Mouse (Mus musculus) lung, embryonic 15.5 days (tissue): ENCODE measurements around the gene Myh7b. TPM values are rescaled to one million over a fixed set of nuclear protein-coding genes. Genes with fewer than 3 reads are reported as not detected.
"Not testable (repeated sequence)": the region's sequence is repeated elsewhere in the genome, so short reads cannot be mapped to it uniquely, and the experiment has no call there.

ENCODE experiments used
- ATAC-seq: fragments of 200-750 bp; cut with Nextera tagmentation; 2 replicates; pipeline ENCODE4 v1.8.0; 2017; ENCODE audit warnings: moderate number of reproducible peaks, borderline replicate concordance; ENCODE audit not compliant: low FRiP score, low TSS enrichment; ENCODE audit errors: extremely low read depth
- H3K27ac ChIP-seq: fragments of 300-500 bp; sonication (generic); 2 replicates; pipeline ENCODE4 v1.5.1; 2015; ENCODE audit warnings: moderate library complexity, mild to moderate bottlenecking, inconsistent platforms
- H3K27me3 ChIP-seq: fragments of 300-500 bp; sonication (generic); 2 replicates; pipeline ENCODE4 v1.6.1; 2015; ENCODE audit warnings: inconsistent platforms
- H3K36me3 ChIP-seq: fragments of 300-500 bp; sonication (generic); 2 replicates; pipeline ENCODE4 v1.6.1; 2015; ENCODE audit warnings: inconsistent platforms
- H3K4me1 ChIP-seq: fragments of 300-500 bp; sonication (generic); 2 replicates; pipeline ENCODE4 v1.6.1; 2015; ENCODE audit warnings: inconsistent platforms
- H3K4me2 ChIP-seq: fragments of 300-500 bp; sonication (generic); 2 replicates; pipeline ENCODE4 v1.6.1; 2015; ENCODE audit warnings: inconsistent platforms, mild to moderate bottlenecking, moderate library complexity
- H3K4me3 ChIP-seq: fragments of 300-500 bp; sonication (generic); 2 replicates; pipeline ENCODE4 v1.5.1; 2015; ENCODE audit warnings: mild to moderate bottlenecking, inconsistent platforms
- H3K9ac ChIP-seq: fragments of 300-500 bp; sonication (generic); 2 replicates; pipeline ENCODE4 v1.6.1; 2015; ENCODE audit warnings: inconsistent platforms
- H3K9me3 ChIP-seq: fragments of 300-500 bp; sonication (generic); 2 replicates; pipeline ENCODE4 v1.6.1; 2016; ENCODE audit warnings: inconsistent platforms
- WGBS: fragments of 180-500 bp; shearing (Covaris S2); methylation state at CpG from one replicate; pipeline ENCODE4 v1.1.7; 2015; 5-methylcytosine and 5-hydroxymethylcytosine counted together
- polyA plus RNA-seq: library from polyadenylated mRNA; unstranded; fragments of >200 nt; fragmentation: Nextera tagmentation; extraction: Ambion mirVana; gene quantifications from 2 replicates; pipeline ENCODE4 v1.2.1, GENCODE M21; 2015

Gene Myh7b
- polyA plus RNA-seq, 1 experiment from 2014 or later = 0.85 TPM

- H3K4me3 ChIP-seq, H3K9ac ChIP-seq, H3K36me3 ChIP-seq, H3K4me1 ChIP-seq, ATAC-seq, H3K27ac ChIP-seq, H3K27me3 ChIP-seq, H3K9me3 ChIP-seq, H3K4me2 ChIP-seq: not testable (repeated sequence)
- 65% methylated on average over 4 of the region's 4 CpGs for WGBS
Measured at GRCm38 (mm10) chr2:155605236-155605589, 5.8 kb upstream of the Myh7b start.

- H3K4me3 ChIP-seq = no peak overlapping the region
- WGBS = 77% methylated on average over 4 of the region's 4 CpGs
- no peak overlapping the region for H3K27ac ChIP-seq
- no peaks in the 10 kb centered on the region for H3K36me3 ChIP-seq
- H3K9ac ChIP-seq = no peak overlapping the region
- no peak for ATAC-seq
- H3K27me3 ChIP-seq = no peaks in the 10 kb centered on the region
- no peak overlapping the region for H3K4me2 ChIP-seq
- H3K9me3 ChIP-seq = no peaks in the 10 kb centered on the region
- H3K4me1 ChIP-seq = no peaks in the 10 kb centered on the region
Measured at GRCm38 (mm10) chr2:155606360-155606759, 4.7 kb upstream of the Myh7b start.

- H3K4me3 ChIP-seq = no peak overlapping the region
- no peak for ATAC-seq
- no peaks in the 10 kb centered on the region for H3K9me3 ChIP-seq
- no peaks in the 10 kb centered on the region for H3K36me3 ChIP-seq
- H3K27me3 ChIP-seq = peaks cover 6% of the 10 kb centered on the region; the same call in 1 of the 2 replicates
- WGBS = 79% methylated on average over 9 of the region's 9 CpGs
- H3K4me2 ChIP-seq = no peak overlapping the region
- H3K4me1 ChIP-seq = peaks cover 9% of the 10 kb centered on the region; the same call in 1 of the 2 replicates
- H3K9ac ChIP-seq = no peak overlapping the region
- H3K27ac ChIP-seq = no peak overlapping the region
Measured at GRCm38 (mm10) chr2:155611834-155612550, 980 bp downstream of the Myh7b start.

- Histone ChIP-seq H3K4me1 (peaks cover 9% of the 10 kb centered on the region; the same call in 1 of the 2 replicates), H3K36me3 (no peaks in the 10 kb centered on the region), H3K27me3 (peaks cover 6% of the 10 kb centered on the region; the same call in 1 of the 2 replicates), H3K4me2 (peak overlapping the region; percentile 50), H3K4me3 (peak overlapping the region; percentile 22), H3K9ac (no peak overlapping the region), H3K27ac (no peak overlapping the region), H3K9me3 (no peaks in the 10 kb centered on the region)
- WGBS = 4% methylated on average over 20 of the region's 20 CpGs
- peak; percentile 90 for ATAC-seq
Measured at GRCm38 (mm10) chr2:155613326-155613755, 2.3 kb downstream of the Myh7b start.

- Histone ChIP-seq H3K9me3 (no peaks in the 10 kb centered on the region), H3K27ac (no peak overlapping the region), H3K4me1 (peaks cover 9% of the 10 kb centered on the region; the same call in 1 of the 2 replicates), H3K9ac (no peak overlapping the region), H3K27me3 (peaks cover 6% of the 10 kb centered on the region; the same call in 1 of the 2 replicates), H3K36me3 (no peaks in the 10 kb centered on the region), H3K4me3 (no peak overlapping the region; the same call in 1 of the 2 replicates), H3K4me2 (peak overlapping the region; percentile 50)
- 59% methylated on average over 8 of the region's 8 CpGs for WGBS
- ATAC-seq = no peak
Measured at GRCm38 (mm10) chr2:155613953-155614352, 2.9 kb downstream of the Myh7b start.

- WGBS = 47% methylated on average over 6 of the region's 6 CpGs
- no peak overlapping the region for H3K9ac ChIP-seq
- H3K4me2 ChIP-seq = no peak overlapping the region
- ATAC-seq = no peak
- no peak overlapping the region for H3K27ac ChIP-seq
- no peaks in the 10 kb centered on the region for H3K36me3 ChIP-seq
- H3K4me1 ChIP-seq = peaks cover 9% of the 10 kb centered on the region; the same call in 1 of the 2 replicates
- no peaks in the 10 kb centered on the region for H3K9me3 ChIP-seq
- H3K4me3 ChIP-seq = no peak overlapping the region
- H3K27me3 ChIP-seq = peaks cover 15% of the 10 kb centered on the region
Measured at GRCm38 (mm10) chr2:155616971-155617370, 6.0 kb downstream of the Myh7b start.

- Histone ChIP-seq H3K9me3 (no peaks in the 10 kb centered on the region), H3K4me2 (no peak overlapping the region), H3K4me1 (no peaks in the 10 kb centered on the region), H3K4me3 (no peak overlapping the region), H3K36me3 (no peaks in the 10 kb centered on the region), H3K27me3 (peaks cover 23% of the 10 kb centered on the region), H3K9ac (no peak overlapping the region), H3K27ac (no peak overlapping the region)
- peak; percentile 51; the same call in 1 of the 2 replicates for ATAC-seq
- 13% methylated on average over 8 of the region's 8 CpGs for WGBS
Measured at GRCm38 (mm10) chr2:155619817-155620216, 8.8 kb downstream of the Myh7b start.

GRCm38 (mm10) chr2:155622606-155623005, 11.6 kb downstream of the Myh7b start:
- H3K27ac ChIP-seq = no peak overlapping the region
- H3K9ac ChIP-seq = no peak overlapping the region
- no peak overlapping the region for H3K4me2 ChIP-seq
- no peaks in the 10 kb centered on the region for H3K4me1 ChIP-seq
- H3K27me3 ChIP-seq = peaks cover 40% of the 10 kb centered on the region
- no peaks in the 10 kb centered on the region for H3K9me3 ChIP-seq
- no peak for ATAC-seq
- no peak overlapping the region for H3K4me3 ChIP-seq
- WGBS = 26% methylated on average over 11 of the region's 11 CpGs
- H3K36me3 ChIP-seq = no peaks in the 10 kb centered on the region

GRCm38 (mm10) chr2:155623996-155624395, 13.0 kb downstream of the Myh7b start:
- no peak overlapping the region for H3K4me3 ChIP-seq
- ATAC-seq = no peak
- WGBS = 66% methylated on average over 6 of the region's 6 CpGs
- no peak overlapping the region for H3K27ac ChIP-seq
- peaks cover 2% of the 10 kb centered on the region; the same call in 1 of the 2 replicates for H3K4me1 ChIP-seq
- no peak overlapping the region for H3K9ac ChIP-seq
- H3K9me3 ChIP-seq = no peaks in the 10 kb centered on the region
- no peak overlapping the region for H3K4me2 ChIP-seq
- peaks cover 53% of the 10 kb centered on the region for H3K27me3 ChIP-seq
- no peaks in the 10 kb centered on the region for H3K36me3 ChIP-seq

- H3K9ac ChIP-seq = no peak overlapping the region
- no peak for ATAC-seq
- peaks cover 8% of the 10 kb centered on the region for H3K4me1 ChIP-seq
- no peaks in the 10 kb centered on the region for H3K36me3 ChIP-seq
- H3K27me3 ChIP-seq = peaks cover 61% of the 10 kb centered on the region
- no peak overlapping the region for H3K27ac ChIP-seq
- H3K9me3 ChIP-seq = no peaks in the 10 kb centered on the region
- H3K4me2 ChIP-seq = no peak overlapping the region
- WGBS = 31% methylated on average over 10 of the region's 10 CpGs
- H3K4me3 ChIP-seq = no peak overlapping the region
Measured at GRCm38 (mm10) chr2:155624730-155625129, 13.7 kb downstream of the Myh7b start.

GRCm38 (mm10) chr2:155626277-155626676, 15.3 kb downstream of the Myh7b start:
- no peak for ATAC-seq
- H3K27me3 ChIP-seq = peaks cover 70% of the 10 kb centered on the region
- no peaks in the 10 kb centered on the region for H3K36me3 ChIP-seq
- H3K9me3 ChIP-seq = no peaks in the 10 kb centered on the region
- WGBS = 46% methylated on average over 15 of the region's 15 CpGs
- no peak overlapping the region for H3K4me2 ChIP-seq
- H3K4me1 ChIP-seq = peaks cover 10% of the 10 kb centered on the region
- no peak overlapping the region for H3K9ac ChIP-seq
- H3K4me3 ChIP-seq = no peak overlapping the region
- H3K27ac ChIP-seq = no peak overlapping the region

GRCm38 (mm10) chr2:155627030-155627738, 16.2 kb downstream of the Myh7b start:
- H3K9me3 ChIP-seq = no peaks in the 10 kb centered on the region
- 56% methylated on average over 21 of the region's 21 CpGs for WGBS
- ATAC-seq = no peak
- H3K27ac ChIP-seq = no peak overlapping the region
- peaks cover 74% of the 10 kb centered on the region for H3K27me3 ChIP-seq
- no peak overlapping the region for H3K4me3 ChIP-seq
- H3K4me2 ChIP-seq = no peak overlapping the region
- H3K36me3 ChIP-seq = no peaks in the 10 kb centered on the region
- peaks cover 10% of the 10 kb centered on the region for H3K4me1 ChIP-seq
- H3K9ac ChIP-seq = no peak overlapping the region
